Mouse (Mus musculus): ENCODE data around the gene Sparc. TPM values are rescaled to one million over a fixed set of nuclear protein-coding genes. Genes with fewer than 3 reads are reported as not detected.

Sparc gene
- polyA plus RNA-seq, 1 experiment: 350 TPM

GRCm38 (mm10) chr11:55468012-55468411 is 45.0 kb upstream of the Sparc start:
- Histone ChIP-seq H3K27ac (ENCODE audit: insufficient read depth, low read depth, low read length) (peak overlapping the region; percentile 95), H3K27me3 (ENCODE audit: control insufficient read depth, insufficient read depth, low read length) (no peaks in the 10 kb centered on the region), H3K36me3 (ENCODE audit: control insufficient read depth, insufficient read depth, low read length) (no peaks in the 10 kb centered on the region), H3K4me1 (ENCODE audit: control insufficient read depth, insufficient read depth, insufficient read length, low read length) (peaks cover 13% of the 10 kb centered on the region; the same call in 1 of the 2 replicates), H3K4me3 (ENCODE audit: low read depth, low read length) (no peak overlapping the region; the same call in 1 of the 2 replicates)
- TF ChIP-seq CTCF (IDR thresholded peaks at IDR 0.05; ENCODE audit: extremely low read depth, insufficient read length, insufficient replicate concordance, low read depth, low read length) (no peak), POLR2A (IDR thresholded peaks at IDR 0.05; ENCODE audit: low read depth, low read length) (no peak)
- whole genome bisulfite sequencing: 24% methylated on average over 10 of the region's 10 CpGs

DNA sequence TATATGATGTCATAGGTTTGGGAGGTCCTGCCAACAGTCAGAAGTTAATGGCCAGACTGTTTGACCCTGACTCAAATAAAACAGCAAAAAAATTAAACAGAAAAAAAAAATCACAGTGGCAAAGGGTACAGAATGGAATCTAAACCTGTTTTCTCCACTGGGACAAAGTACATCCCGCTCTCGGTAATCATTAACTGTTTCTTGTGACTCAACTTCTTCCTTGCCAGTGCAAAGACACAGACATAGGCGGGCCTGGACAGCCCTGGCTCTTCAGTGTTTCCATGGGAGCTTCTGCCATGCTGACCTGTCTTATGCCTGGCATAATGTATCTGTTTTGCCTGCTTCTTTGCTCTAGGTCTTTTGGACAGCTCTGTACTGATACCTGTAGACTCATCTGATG is 42.2 kb upstream of the Sparc start:
- Histone ChIP-seq H3K4me3 (ENCODE audit: low read depth, low read length) (no peak overlapping the region), H3K36me3 (ENCODE audit: control insufficient read depth, insufficient read depth, low read length) (no peaks in the 10 kb centered on the region), H3K27me3 (ENCODE audit: control insufficient read depth, insufficient read depth, low read length) (no peaks in the 10 kb centered on the region), H3K4me1 (ENCODE audit: control insufficient read depth, insufficient read depth, insufficient read length, low read length) (peaks cover 15% of the 10 kb centered on the region; the same call in 1 of the 2 replicates), H3K27ac (ENCODE audit: insufficient read depth, low read depth, low read length) (peak overlapping the region; percentile 86)
- 30% methylated on average over 3 of the region's 3 CpGs for WGBS
- no peak for TF ChIP-seq POLR2A (IDR thresholded peaks at IDR 0.05; ENCODE audit: low read depth, low read length)
- no peak for TF ChIP-seq CTCF (IDR thresholded peaks at IDR 0.05; ENCODE audit: extremely low read depth, insufficient read length, insufficient replicate concordance, low read depth, low read length)

GRCm38 (mm10) chr11:55464707-55465106 is 41.7 kb upstream of the Sparc start:
- no peaks in the 10 kb centered on the region for H3K27me3 ChIP-seq (ENCODE audit: control insufficient read depth, insufficient read depth, low read length)
- no peak for TF ChIP-seq POLR2A (IDR thresholded peaks at IDR 0.05; ENCODE audit: low read depth, low read length)
- TF ChIP-seq CTCF (IDR thresholded peaks at IDR 0.05; ENCODE audit: extremely low read depth, insufficient read length, insufficient replicate concordance, low read depth, low read length): no peak
- peaks cover 15% of the 10 kb centered on the region; the same call in 1 of the 2 replicates for H3K4me1 ChIP-seq (ENCODE audit: control insufficient read depth, insufficient read depth, insufficient read length, low read length)
- H3K36me3 ChIP-seq (ENCODE audit: control insufficient read depth, insufficient read depth, low read length): no peaks in the 10 kb centered on the region
- H3K27ac ChIP-seq (ENCODE audit: insufficient read depth, low read depth, low read length): peak overlapping the region; percentile 86
- 31% methylated on average over 10 of the region's 10 CpGs for WGBS
- H3K4me3 ChIP-seq (ENCODE audit: low read depth, low read length): peak overlapping the region; percentile 10; the same call in 1 of the 2 replicates

DNA sequence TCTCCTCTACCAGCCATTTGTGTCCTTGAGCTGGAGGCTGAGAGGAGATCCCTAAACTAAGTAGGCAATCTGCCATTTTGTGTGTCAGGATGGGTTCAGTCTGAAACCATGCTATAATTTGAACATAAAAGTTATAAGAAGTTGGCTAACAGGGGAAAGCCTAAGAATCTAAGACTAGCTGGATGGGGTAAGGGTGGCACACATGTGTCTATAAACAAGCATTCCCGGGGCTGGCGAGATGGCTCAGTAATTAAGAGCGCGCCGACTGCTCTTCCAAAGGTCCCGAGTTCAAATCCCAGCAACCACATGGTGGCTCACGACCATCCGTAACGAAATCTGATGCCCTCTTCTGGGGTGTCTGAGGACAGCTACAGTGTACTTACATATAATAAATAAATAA is 39.2 kb upstream of the Sparc start:
- no peak overlapping the region for H3K4me3 ChIP-seq (ENCODE audit: low read depth, low read length)
- no peak overlapping the region for H3K27ac ChIP-seq (ENCODE audit: insufficient read depth, low read depth, low read length)
- peaks cover 9% of the 10 kb centered on the region; the same call in 1 of the 2 replicates for H3K4me1 ChIP-seq (ENCODE audit: control insufficient read depth, insufficient read depth, insufficient read length, low read length)
- H3K36me3 ChIP-seq (ENCODE audit: control insufficient read depth, insufficient read depth, low read length): no peaks in the 10 kb centered on the region
- WGBS: 93% methylated on average over 9 of the region's 9 CpGs
- no peak for TF ChIP-seq POLR2A (IDR thresholded peaks at IDR 0.05; ENCODE audit: low read depth, low read length)
- no peak for TF ChIP-seq CTCF (IDR thresholded peaks at IDR 0.05; ENCODE audit: extremely low read depth, insufficient read length, insufficient replicate concordance, low read depth, low read length)
- no peaks in the 10 kb centered on the region for H3K27me3 ChIP-seq (ENCODE audit: control insufficient read depth, insufficient read depth, low read length)

DNA sequence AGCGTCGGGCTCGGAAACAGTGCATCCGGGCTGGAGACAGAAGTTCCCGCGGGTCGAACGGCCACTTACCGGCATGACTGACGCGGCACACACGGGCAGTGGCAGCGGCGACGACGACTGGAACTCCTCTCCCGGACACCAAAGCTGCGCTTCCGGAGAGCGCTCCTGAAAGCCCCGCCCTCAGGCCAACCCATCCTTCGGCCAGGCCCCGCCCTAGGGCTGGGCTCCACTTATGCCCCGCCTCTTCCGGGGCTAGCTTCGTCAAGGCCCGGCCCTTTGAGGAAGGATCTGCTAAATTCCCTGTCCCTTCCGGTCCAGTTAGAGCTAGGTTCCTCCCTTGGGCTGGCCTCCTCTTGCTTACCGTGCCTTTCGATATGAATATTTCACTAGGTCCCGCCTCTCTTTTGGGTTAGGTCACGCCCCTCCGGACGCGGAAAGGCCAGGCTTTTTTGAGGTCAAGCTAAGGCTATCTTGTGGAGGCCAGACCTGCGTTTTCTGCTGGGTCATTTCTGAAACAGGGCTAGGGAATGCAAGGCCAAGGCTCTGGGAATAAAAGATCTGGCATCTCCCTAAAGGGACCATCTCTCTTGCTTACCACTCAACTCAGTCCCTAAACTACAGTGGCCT is 38.1 kb upstream of the Sparc start, which contains the start of gene Atox1:
Gene Atox1, minus strand, starts transcription at position 221 of the 627 bp plus-strand sequence.
- peak within 1 kb of the TSS; percentile 81 for H3K27ac ChIP-seq (ENCODE audit: insufficient read depth, low read depth, low read length)
- WGBS: under 1% methylated on average over 36 of the region's 36 CpGs
- H3K27me3 ChIP-seq (ENCODE audit: control insufficient read depth, insufficient read depth, low read length): no peaks in the 10 kb centered on the region
- no peaks in the 10 kb centered on the region for H3K36me3 ChIP-seq (ENCODE audit: control insufficient read depth, insufficient read depth, low read length)
- H3K4me1 ChIP-seq (ENCODE audit: control insufficient read depth, insufficient read depth, insufficient read length, low read length): peaks cover 10% of the 10 kb centered on the region; the same call in 1 of the 2 replicates
- TF ChIP-seq CTCF (IDR thresholded peaks at IDR 0.05; ENCODE audit: extremely low read depth, insufficient read length, insufficient replicate concordance, low read depth, low read length) (no peak), POLR2A (IDR thresholded peaks at IDR 0.05; ENCODE audit: low read depth, low read length) (peak; percentile 90)
- H3K4me3 ChIP-seq (ENCODE audit: low read depth, low read length): peak within 1 kb of the TSS; percentile 83

DNA sequence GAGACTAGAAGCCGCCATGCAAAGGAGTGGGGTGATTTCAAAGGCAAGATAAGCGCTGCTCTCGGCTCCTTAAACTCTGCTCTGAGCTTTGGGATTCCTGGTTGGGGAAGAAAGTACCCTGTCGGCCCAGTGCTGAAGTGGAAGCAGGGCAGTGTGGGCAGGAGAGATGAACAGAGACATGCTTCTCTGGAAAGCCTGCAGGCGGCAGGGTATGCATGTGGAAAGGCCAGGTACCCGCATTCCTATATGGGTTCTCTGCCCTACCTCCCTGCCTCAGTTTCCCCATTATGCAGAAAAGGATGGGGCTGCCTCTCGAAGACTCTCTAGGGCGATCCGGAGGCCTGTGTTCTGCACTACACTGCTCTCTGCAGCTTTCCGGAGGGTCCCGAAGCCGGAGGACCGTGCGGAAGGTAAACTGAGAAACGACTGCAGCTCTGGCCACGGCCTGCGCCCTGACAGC is 37.6 kb upstream of the Sparc start:
- Histone ChIP-seq H3K4me3 (ENCODE audit: low read depth, low read length) (peak overlapping the region; percentile 83), H3K27me3 (ENCODE audit: control insufficient read depth, insufficient read depth, low read length) (no peaks in the 10 kb centered on the region), H3K27ac (ENCODE audit: insufficient read depth, low read depth, low read length) (peak overlapping the region; percentile 60), H3K4me1 (ENCODE audit: control insufficient read depth, insufficient read depth, insufficient read length, low read length) (peaks cover 11% of the 10 kb centered on the region; the same call in 1 of the 2 replicates), H3K36me3 (ENCODE audit: control insufficient read depth, insufficient read depth, low read length) (no peaks in the 10 kb centered on the region)
- under 1% methylated on average over 17 of the region's 17 CpGs for WGBS
- TF ChIP-seq POLR2A (IDR thresholded peaks at IDR 0.05; ENCODE audit: low read depth, low read length): no peak
- peak; percentile 56; the same call in 1 of the 2 replicates for TF ChIP-seq CTCF (IDR thresholded peaks at IDR 0.05; ENCODE audit: extremely low read depth, insufficient read length, insufficient replicate concordance, low read depth, low read length)

- Histone ChIP-seq H3K27me3 (ENCODE audit: control insufficient read depth, insufficient read depth, low read length) (no peaks in the 10 kb centered on the region), H3K4me1 (ENCODE audit: control insufficient read depth, insufficient read depth, insufficient read length, low read length) (peaks cover 13% of the 10 kb centered on the region; the same call in 1 of the 2 replicates), H3K27ac (ENCODE audit: insufficient read depth, low read depth, low read length) (no peak overlapping the region), H3K4me3 (ENCODE audit: low read depth, low read length) (peak overlapping the region; percentile 83), H3K36me3 (ENCODE audit: control insufficient read depth, insufficient read depth, low read length) (no peaks in the 10 kb centered on the region)
- TF ChIP-seq CTCF (IDR thresholded peaks at IDR 0.05; ENCODE audit: extremely low read depth, insufficient read length, insufficient replicate concordance, low read depth, low read length): no peak
- TF ChIP-seq POLR2A (IDR thresholded peaks at IDR 0.05; ENCODE audit: low read depth, low read length): no peak
- WGBS: 19% methylated on average over 3 of the region's 3 CpGs
These were observed 37.0 kb upstream of the Sparc start for GRCm38 (mm10) chr11:55459850-55460558.

All from small intestine, adult 2 months (tissue).